Mouse (Mus musculus): ENCODE results near the gene Shc3. TPM values are rescaled to one million over a fixed set of nuclear protein-coding genes. Genes with fewer than 3 reads are reported as not detected.

The Shc3 gene
- polyA plus RNA-seq, 1 experiment from 2014 or later, result not detected

DNA sequence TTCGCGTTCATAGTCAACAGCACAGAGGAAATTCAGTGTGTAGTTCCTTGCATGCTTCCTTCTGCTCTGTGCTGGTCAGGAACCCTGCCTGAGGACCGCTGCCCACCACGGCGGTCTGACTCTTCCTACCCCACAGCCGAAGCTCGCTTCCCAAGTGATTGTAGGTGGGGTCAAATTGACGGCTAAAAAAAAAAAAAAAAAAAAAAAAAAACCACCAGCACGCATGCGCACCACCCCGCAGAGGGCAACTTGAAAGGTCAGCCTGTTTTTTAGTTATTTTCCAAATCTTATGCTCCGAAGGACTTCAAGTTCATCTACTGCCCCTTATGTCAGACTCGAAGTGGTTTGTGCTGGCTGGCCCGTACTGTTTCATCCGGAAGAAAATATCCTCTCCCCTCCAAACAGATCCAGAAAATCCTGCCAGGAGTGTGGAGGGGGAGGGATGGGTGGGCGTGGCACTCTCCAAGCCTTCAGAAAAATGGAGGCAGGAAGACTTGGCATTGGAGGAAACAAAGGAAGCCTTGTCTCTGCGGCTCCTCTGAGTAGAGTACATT is 100.4 kb downstream of the Shc3 start:
- 58% methylated on average over 17 of the region's 17 CpGs for WGBS (ENCODE audit: insufficient replicate concordance)
- Histone ChIP-seq H3K27ac (no peak overlapping the region), H3K4me2 (no peak overlapping the region), H3K4me3 (no peak overlapping the region), H3K27me3 (replicated peaks) (no peaks in the 10 kb centered on the region), H3K9ac (no peak overlapping the region), H3K4me1 (no peaks in the 10 kb centered on the region), H3K36me3 (no peaks in the 10 kb centered on the region), H3K9me3 (replicated peaks) (no peaks in the 10 kb centered on the region)
- ATAC-seq, result no peak

- no peak overlapping the region for H3K4me2 ChIP-seq
- no peak overlapping the region for H3K9ac ChIP-seq
- no peaks in the 10 kb centered on the region for H3K9me3 ChIP-seq (replicated peaks)
- no peaks in the 10 kb centered on the region for H3K27me3 ChIP-seq (replicated peaks)
- no peak overlapping the region for H3K27ac ChIP-seq
- ATAC-seq, result no peak
- no peaks in the 10 kb centered on the region for H3K4me1 ChIP-seq
- H3K4me3 ChIP-seq, result no peak overlapping the region
- H3K36me3 ChIP-seq, result no peaks in the 10 kb centered on the region
- WGBS (ENCODE audit: insufficient replicate concordance), result 70% methylated on average over 14 of the region's 14 CpGs
These were observed 102.9 kb downstream of the Shc3 start for GRCm38 (mm10) chr13:51466117-51466841.

DNA sequence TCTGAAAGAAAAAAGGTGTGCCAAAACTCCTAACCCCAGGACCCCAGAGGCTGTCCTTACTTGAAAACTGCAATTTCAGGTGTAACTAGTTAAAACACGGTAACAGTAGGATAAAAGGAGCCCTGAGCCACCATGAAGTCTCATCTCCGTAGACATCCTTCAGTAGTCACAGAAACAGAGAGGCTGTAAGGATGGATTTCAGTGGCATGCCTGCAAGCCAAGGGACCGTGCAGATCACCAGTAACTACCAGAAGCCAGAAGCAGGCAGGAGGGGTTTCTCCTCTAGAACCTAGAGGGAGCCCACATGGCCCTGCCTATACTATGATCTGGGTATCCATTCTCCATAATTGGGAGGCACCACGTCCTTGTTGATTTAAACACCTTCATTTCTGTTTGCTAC is 104.9 kb downstream of the Shc3 start:
- H3K4me2 ChIP-seq, result no peak overlapping the region
- H3K4me3 ChIP-seq, result no peak overlapping the region
- 54% methylated on average over 4 of the region's 4 CpGs for WGBS (ENCODE audit: insufficient replicate concordance)
- H3K27ac ChIP-seq, result no peak overlapping the region
- H3K9ac ChIP-seq, result no peak overlapping the region
- H3K36me3 ChIP-seq, result no peaks in the 10 kb centered on the region
- H3K27me3 ChIP-seq (replicated peaks), result no peaks in the 10 kb centered on the region
- H3K4me1 ChIP-seq, result no peaks in the 10 kb centered on the region
- ATAC-seq, result no peak
- no peaks in the 10 kb centered on the region for H3K9me3 ChIP-seq (replicated peaks)

GRCm38 (mm10) chr13:51456190-51456878 is 112.9 kb downstream of the Shc3 start:
- no peak overlapping the region for H3K9ac ChIP-seq
- H3K27me3 ChIP-seq (replicated peaks), result no peaks in the 10 kb centered on the region
- WGBS (ENCODE audit: insufficient replicate concordance), result 33% methylated on average over 4 of the region's 4 CpGs
- no peaks in the 10 kb centered on the region for H3K36me3 ChIP-seq
- no peaks in the 10 kb centered on the region for H3K4me1 ChIP-seq
- no peaks in the 10 kb centered on the region for H3K9me3 ChIP-seq (replicated peaks)
- H3K4me3 ChIP-seq, result no peak overlapping the region
- no peak for ATAC-seq
- no peak overlapping the region for H3K4me2 ChIP-seq
- H3K27ac ChIP-seq, result no peak overlapping the region

- H3K4me3 ChIP-seq, result no peak overlapping the region
- H3K4me2 ChIP-seq, result no peak overlapping the region
- H3K9me3 ChIP-seq (replicated peaks), result no peaks in the 10 kb centered on the region
- 47% methylated on average over 4 of the region's 4 CpGs for WGBS (ENCODE audit: insufficient replicate concordance)
- no peaks in the 10 kb centered on the region for H3K27me3 ChIP-seq (replicated peaks)
- no peak for ATAC-seq
- no peak overlapping the region for H3K27ac ChIP-seq
- no peaks in the 10 kb centered on the region for H3K36me3 ChIP-seq
- H3K9ac ChIP-seq, result no peak overlapping the region
- no peaks in the 10 kb centered on the region for H3K4me1 ChIP-seq
These were observed 122.7 kb downstream of the Shc3 start for GRCm38 (mm10) chr13:51446550-51446949.

DNA sequence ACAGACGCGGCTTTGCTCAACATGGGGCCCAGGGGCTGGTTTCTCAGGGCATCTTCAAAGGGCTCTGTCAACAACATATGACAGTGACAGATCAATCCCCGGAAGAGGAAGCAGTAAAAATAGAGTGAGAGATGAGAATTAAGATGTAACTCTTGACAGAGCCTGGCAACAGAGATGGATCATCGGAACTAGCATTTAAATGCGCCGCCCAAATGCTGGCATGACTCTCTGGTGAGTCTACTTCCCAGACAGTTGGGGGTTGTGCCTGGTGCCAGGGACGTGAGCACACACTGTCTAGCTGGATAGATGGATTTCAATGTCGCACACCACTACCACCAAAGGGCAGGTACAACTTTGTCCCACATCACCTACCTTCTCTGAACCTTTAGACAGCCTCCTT is 126.3 kb downstream of the Shc3 start:
- no peak overlapping the region for H3K9ac ChIP-seq
- no peaks in the 10 kb centered on the region for H3K36me3 ChIP-seq
- no peaks in the 10 kb centered on the region for H3K27me3 ChIP-seq (replicated peaks)
- no peak for ATAC-seq
- no peak overlapping the region for H3K27ac ChIP-seq
- H3K4me1 ChIP-seq, result no peaks in the 10 kb centered on the region
- no peaks in the 10 kb centered on the region for H3K9me3 ChIP-seq (replicated peaks)
- no peak overlapping the region for H3K4me2 ChIP-seq
- no peak overlapping the region for H3K4me3 ChIP-seq
- 73% methylated on average over 8 of the region's 8 CpGs for WGBS (ENCODE audit: insufficient replicate concordance)

DNA sequence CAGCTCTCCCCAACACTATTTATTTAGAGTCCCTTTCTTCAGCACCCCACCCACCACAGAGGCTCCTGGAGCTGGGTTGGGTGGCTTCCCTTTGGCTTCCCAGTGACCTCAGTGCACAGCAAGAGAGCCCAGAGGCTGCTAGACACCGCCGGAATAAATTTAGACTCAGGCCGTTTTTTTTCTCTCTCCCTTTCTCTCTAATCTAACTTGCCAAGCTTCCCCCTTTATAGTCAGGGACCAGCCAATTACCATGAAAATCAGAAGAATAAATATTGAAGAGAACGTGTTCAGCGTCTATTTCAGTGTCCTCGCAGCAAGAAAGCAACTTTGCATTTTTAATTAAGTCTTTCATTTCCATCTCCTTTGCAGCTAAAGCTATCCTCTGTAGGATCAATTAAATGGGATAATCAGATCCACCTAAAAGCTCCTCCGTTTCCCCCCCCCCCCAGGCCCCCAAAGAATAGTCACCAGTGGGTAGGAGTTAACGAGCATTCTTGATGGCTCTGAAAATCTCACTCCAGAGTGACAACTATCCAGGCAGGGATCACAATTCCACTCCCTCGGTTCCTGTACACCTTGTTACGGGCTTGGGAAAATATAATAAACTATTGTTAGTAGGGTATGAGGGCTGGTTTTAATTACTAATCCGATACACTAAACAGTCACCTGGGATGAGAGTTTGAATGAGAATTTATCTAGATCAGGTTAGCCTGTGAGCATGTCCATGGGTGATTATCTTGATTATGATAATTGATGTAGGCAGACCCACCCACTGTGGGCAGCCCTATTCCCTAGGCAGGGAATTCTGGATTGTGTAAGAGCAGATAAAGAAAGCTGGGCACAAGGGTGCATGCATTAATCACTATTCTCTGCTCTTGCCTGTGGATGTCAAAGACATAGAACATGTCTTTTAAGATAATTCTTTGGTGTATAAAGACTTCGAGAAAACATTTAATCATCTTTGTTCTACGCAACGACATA is 131.8 kb downstream of the Shc3 start:
- Histone ChIP-seq H3K4me2 (no peak overlapping the region), H3K27ac (no peak overlapping the region), H3K4me1 (no peaks in the 10 kb centered on the region), H3K9me3 (replicated peaks) (no peaks in the 10 kb centered on the region), H3K4me3 (no peak overlapping the region), H3K9ac (no peak overlapping the region), H3K27me3 (replicated peaks) (no peaks in the 10 kb centered on the region), H3K36me3 (no peaks in the 10 kb centered on the region)
- no peak for ATAC-seq
- 70% methylated on average over 14 of the region's 14 CpGs for WGBS (ENCODE audit: insufficient replicate concordance)

DNA sequence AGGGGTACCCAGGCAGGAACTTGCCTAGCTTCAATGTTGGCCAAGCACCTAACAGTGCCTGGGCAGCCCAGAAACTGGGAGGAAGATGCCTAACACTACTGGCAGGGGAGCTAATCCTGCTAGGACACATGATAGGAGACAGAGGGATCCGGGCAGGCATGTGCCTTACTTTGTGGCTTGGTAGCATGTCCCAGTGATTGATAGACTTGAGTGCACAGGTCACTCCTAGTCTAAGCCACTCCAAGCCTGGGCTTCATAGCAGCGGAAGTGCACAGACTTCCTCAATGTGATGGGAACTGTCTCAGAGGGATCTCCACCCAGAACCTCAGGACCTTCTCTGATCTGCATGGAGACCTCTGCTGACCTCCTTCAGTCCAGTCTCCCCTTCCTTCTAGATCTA is 134.1 kb downstream of the Shc3 start:
- 44% methylated on average over 2 of the region's 2 CpGs for WGBS (ENCODE audit: insufficient replicate concordance)
- ATAC-seq, result no peak

GRCm38 (mm10) chr13:51434460-51434859 is 134.8 kb downstream of the Shc3 start:
- WGBS (ENCODE audit: insufficient replicate concordance), result 54% methylated on average over 2 of the region's 2 CpGs
- no peaks in the 10 kb centered on the region for H3K9me3 ChIP-seq (replicated peaks)
- no peak overlapping the region for H3K4me3 ChIP-seq
- H3K9ac ChIP-seq, result no peak overlapping the region
- H3K36me3 ChIP-seq, result no peaks in the 10 kb centered on the region
- H3K27ac ChIP-seq, result no peak overlapping the region
- H3K4me2 ChIP-seq, result no peak overlapping the region
- H3K4me1 ChIP-seq, result no peaks in the 10 kb centered on the region
- H3K27me3 ChIP-seq (replicated peaks), result no peaks in the 10 kb centered on the region
- no peak for ATAC-seq

More for the DNA sequence above, 134.1 kb downstream of the Shc3 start:
- Histone ChIP-seq H3K27ac (no peak overlapping the region), H3K4me3 (no peak overlapping the region), H3K4me1 (no peaks in the 10 kb centered on the region), H3K9ac (no peak overlapping the region), H3K4me2 (no peak overlapping the region), H3K9me3 (replicated peaks) (no peaks in the 10 kb centered on the region), H3K36me3 (no peaks in the 10 kb centered on the region), H3K27me3 (replicated peaks) (no peaks in the 10 kb centered on the region)

DNA sequence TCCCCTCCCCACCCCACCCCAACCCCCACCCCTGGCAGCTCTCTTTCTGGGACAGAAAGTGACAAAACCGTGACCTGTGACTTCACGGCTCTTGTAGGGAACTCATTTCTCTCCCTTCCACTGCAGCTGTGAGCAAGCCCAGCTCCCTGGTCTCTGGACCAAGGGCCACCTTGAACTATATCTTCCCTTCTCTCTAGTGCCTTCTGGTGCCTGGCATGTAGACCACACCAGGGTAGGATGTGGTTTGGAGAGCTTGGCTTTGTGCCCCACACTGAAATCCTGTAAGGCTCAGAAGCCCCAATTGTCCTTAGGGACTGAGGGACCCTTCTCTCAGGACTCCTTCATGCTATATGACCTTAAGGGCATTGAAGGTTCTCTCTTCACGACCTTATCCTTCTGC is 135.8 kb downstream of the Shc3 start:
- Histone ChIP-seq H3K4me1 (no peaks in the 10 kb centered on the region), H3K9ac (no peak overlapping the region), H3K27me3 (replicated peaks) (no peaks in the 10 kb centered on the region), H3K4me3 (no peak overlapping the region), H3K36me3 (no peaks in the 10 kb centered on the region), H3K27ac (no peak overlapping the region), H3K9me3 (replicated peaks) (no peaks in the 10 kb centered on the region), H3K4me2 (no peak overlapping the region)
- ATAC-seq, result no peak
- 23% methylated on average over 3 of the region's 3 CpGs for WGBS (ENCODE audit: insufficient replicate concordance)

DNA sequence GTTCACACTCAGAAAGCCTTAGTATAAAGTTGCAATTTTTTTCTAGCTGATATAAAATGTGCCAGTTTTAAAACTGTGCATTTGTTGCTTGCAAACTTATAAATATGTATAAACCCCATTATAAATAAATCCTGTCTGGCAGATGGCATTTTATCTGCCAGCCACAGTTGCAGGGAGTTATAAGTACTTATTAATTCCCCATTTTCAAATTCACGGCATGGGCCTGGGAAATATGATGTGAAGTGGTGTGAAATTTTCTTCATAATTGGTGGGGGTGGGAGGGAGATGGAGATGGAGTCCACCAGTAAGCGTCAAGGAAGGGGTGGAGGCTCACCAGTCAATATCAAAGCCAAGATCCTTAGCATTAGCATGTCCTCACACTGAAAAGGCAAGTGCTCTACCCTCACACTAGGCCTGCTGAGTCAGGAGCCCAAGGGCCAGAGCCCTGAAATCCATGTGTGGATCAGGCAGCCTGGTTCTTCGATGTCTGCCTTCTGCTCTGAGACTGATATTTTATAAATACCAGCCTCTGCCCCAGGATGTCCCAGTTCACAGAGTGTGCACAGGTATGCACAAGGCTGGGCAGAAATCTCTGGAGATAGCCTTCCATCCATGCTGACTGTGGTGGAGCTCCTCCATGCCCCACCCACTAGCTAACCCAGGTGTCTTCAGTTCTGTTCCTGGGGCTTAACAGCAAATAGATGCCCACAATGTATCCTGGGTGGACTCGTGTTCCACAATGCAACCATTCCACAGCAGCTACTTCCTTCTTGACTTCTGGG is 143.4 kb downstream of the Shc3 start:
- no peak for ATAC-seq
- Histone ChIP-seq H3K9me3 (replicated peaks) (no peaks in the 10 kb centered on the region), H3K4me2 (no peak overlapping the region), H3K27ac (no peak overlapping the region), H3K4me1 (no peaks in the 10 kb centered on the region), H3K27me3 (replicated peaks) (no peaks in the 10 kb centered on the region), H3K36me3 (no peaks in the 10 kb centered on the region), H3K4me3 (no peak overlapping the region), H3K9ac (no peak overlapping the region)
- 67% methylated on average over 4 of the region's 4 CpGs for WGBS (ENCODE audit: insufficient replicate concordance)
